Mouse (Mus musculus): Measurements from ENCODE around the gene 4930452B06Rik. TPM values are rescaled to one million over a fixed set of nuclear protein-coding genes. Genes with fewer than 3 reads are reported as not detected.

4930452B06Rik gene
- total and polyA plus RNA-seq, 2 experiments from 2014 or later: 9.5 to 10.2 TPM

DNA sequence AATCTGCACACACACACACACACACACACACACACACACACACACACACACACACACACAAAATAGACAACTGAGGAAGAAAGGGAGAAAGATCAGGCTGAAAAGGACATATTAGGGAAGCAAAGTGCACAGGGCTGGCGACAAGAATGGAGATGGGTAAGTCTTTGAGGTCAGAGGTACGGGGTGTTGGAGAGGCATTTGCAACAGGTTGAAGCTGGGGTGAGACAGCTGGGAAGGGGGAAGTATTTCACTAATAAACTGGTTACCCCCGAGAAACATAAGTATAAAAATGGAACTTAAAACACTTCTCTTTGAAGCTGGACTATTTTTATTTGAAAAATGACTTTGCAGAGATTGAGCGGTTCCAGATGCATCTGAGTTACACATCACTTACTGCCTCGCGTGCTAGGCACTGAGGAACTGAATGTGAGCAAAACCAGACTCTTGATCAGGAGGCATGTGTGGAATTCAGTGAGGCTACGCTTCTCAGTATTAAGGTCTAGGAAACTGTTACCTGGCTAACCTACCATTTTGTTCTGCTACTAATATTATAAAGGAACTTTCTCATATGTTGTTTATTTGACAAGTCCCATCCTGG is 270.3 kb downstream of the 4930452B06Rik start:
- no peak for ATAC-seq (ENCODE audit: low FRiP score)
- DNase-seq (ENCODE audit: low spot score): no peak
- Histone ChIP-seq H3K4me1 (ENCODE audit: insufficient read depth, low read length) (no peaks in the 10 kb centered on the region), H3K27ac (ENCODE audit: low read depth, low read length) (no peak overlapping the region), H3K9me3 (ENCODE audit: low read length) (no peaks in the 10 kb centered on the region), H3K27me3 (ENCODE audit: insufficient read depth, low read length) (no peaks in the 10 kb centered on the region), H3K4me3 (ENCODE audit: low read depth, low read length) (no peak overlapping the region), H3K9ac (replicated peaks; ENCODE audit: low read length, poor library complexity, severe bottlenecking) (no peak overlapping the region), H3K36me3 (ENCODE audit: insufficient read depth, low read length) (no peaks in the 10 kb centered on the region), H3K4me2 (ENCODE audit: low read depth, low read length, poor library complexity, severe bottlenecking) (no peak overlapping the region)
- TF ChIP-seq CTCF (IDR thresholded peaks at IDR 0.05): no peak
- 90% methylated on average over 7 of the region's 7 CpGs for WGBS

DNA sequence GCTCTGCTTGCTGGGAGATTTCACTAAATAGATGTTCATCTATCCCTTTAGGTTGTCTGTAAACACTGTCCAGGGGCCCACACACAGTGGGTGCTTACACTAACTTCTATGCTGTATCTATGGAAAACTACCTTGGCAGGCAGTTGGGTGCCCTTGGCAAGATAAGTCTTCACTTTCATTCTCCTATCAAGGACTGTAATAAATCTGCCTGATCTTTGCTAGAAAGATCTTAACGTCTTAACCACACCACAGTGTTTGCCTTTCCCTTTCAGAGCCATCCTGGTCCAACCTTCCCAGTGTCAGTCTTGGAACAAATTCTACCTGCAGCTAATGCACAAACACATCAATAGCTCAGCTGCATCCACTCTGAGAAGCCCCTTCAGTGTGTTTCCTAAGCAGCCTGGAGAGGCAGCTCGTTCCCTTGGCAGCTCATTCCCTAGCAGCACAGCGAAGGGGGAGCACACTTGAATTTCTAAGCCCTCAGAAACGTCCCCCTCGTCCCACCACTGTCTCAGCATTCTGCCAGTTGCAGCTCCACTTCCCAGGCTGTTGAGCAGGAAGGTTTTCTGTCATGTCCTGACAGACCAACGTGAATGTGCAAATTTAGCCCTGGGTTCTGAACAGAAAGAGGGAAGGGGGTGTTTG is 273.7 kb downstream of the 4930452B06Rik start:
- 41% methylated on average over 6 of the region's 6 CpGs for WGBS
- ATAC-seq (ENCODE audit: low FRiP score): no peak
- Histone ChIP-seq H3K27me3 (ENCODE audit: insufficient read depth, low read length) (no peaks in the 10 kb centered on the region), H3K4me1 (ENCODE audit: insufficient read depth, low read length) (no peaks in the 10 kb centered on the region), H3K27ac (ENCODE audit: low read depth, low read length) (no peak overlapping the region), H3K9me3 (ENCODE audit: low read length) (no peaks in the 10 kb centered on the region), H3K9ac (replicated peaks; ENCODE audit: low read length, poor library complexity, severe bottlenecking) (no peak overlapping the region), H3K36me3 (ENCODE audit: insufficient read depth, low read length) (no peaks in the 10 kb centered on the region), H3K4me3 (ENCODE audit: low read depth, low read length) (no peak overlapping the region), H3K4me2 (ENCODE audit: low read depth, low read length, poor library complexity, severe bottlenecking) (no peak overlapping the region)
- TF ChIP-seq CTCF (IDR thresholded peaks at IDR 0.05): no peak
- DNase-seq (ENCODE audit: low spot score): peak; percentile 19
